Mouse (Mus musculus): ENCODE data around the gene Nup93. TPM values are rescaled to one million over a fixed set of nuclear protein-coding genes. Genes with fewer than 3 reads are reported as not detected.

The Nup93 gene
- total and polyA plus RNA-seq, 3 experiments, result 46.0 to 99.6 (median 88.3) TPM

DNA sequence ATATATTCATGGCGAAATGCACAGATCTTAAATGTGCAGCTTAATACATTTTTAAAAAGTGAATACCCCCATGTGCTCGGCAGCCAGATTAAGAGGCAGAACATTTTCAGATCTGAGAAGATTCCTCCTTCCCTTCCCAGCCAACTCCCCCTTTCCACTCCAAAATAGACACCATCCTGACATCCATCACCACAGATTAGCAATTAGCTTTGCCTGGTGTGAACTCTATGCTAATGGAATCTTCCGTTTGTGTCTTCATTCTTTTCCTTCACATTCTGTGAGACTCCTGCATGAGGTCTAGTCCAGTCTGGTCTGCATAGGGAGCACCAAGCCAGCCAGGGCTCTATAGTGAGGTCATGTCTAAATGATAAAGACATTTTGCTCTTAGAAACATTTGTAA is 4.1 kb upstream of the Nup93 start:
- H3K9ac ChIP-seq (ENCODE audit: insufficient read depth, low read depth), result no peak overlapping the region
- no peaks in the 10 kb centered on the region for H3K36me3 ChIP-seq (replicated peaks in 1 of 2; ENCODE audit: control insufficient read depth in 1 of 2, insufficient read depth in 1 of 2, low read length in 1 of 2)
- H3K27me3 ChIP-seq (replicated peaks), result peaks cover 4% of the 10 kb centered on the region
- H3K79me2 ChIP-seq (replicated peaks; ENCODE audit: control insufficient read depth, extremely low read depth, insufficient read depth, poor library complexity, severe bottlenecking), result peaks cover 5% of the 10 kb centered on the region; the same call in 1 of the 2 replicates
- no peaks in the 10 kb centered on the region for H3K9me3 ChIP-seq (replicated peaks; ENCODE audit: low read length)
- peaks cover 0 to 7% of the 10 kb centered on the region in 2 experiments; a peak in 2 of 4 replicates for H3K4me1 ChIP-seq (ENCODE audit: control insufficient read depth in 1 of 2, insufficient read depth in 2 of 2)
- H3K4me3 ChIP-seq (replicated peaks in 1 of 3; ENCODE audit: low read depth in 2 of 3, low read length in 2 of 3, poor library complexity in 1 of 3), result no peak overlapping the region
- DNase-seq (ENCODE audit: extremely low read depth), result no peak
- H3K4me2 ChIP-seq (ENCODE audit: insufficient read depth, low read depth, poor library complexity, severe bottlenecking), result no peak overlapping the region
- dilution Hi-C loops (cut with MboI; ENCODE audit: extremely low pct_ligation_motif_present, extremely low pct_unique_long_range_greater_than_20kb, low sequenced_read_pairs) (no loop called here), in situ Hi-C loops (cut with MboI; ENCODE audit: low pct_ligation_motif_present, low pct_unique_long_range_greater_than_20kb, low sequenced_read_pairs) (no loop called here)
- H3K27ac ChIP-seq (ENCODE audit: insufficient read depth, low read depth), result no peak overlapping the region
- TF ChIP-seq ZMIZ1 (IDR thresholded peaks at IDR 0.05; ENCODE audit: low read depth, low read length) (no peak), MEF2A (IDR thresholded peaks at IDR 0.05; ENCODE audit: borderline replicate concordance, low read depth, low read length) (no peak), CHD2 (IDR thresholded peaks at IDR 0.05; ENCODE audit: low read length) (no peak), MAX (IDR thresholded peaks at IDR 0.05; ENCODE audit: low read length) (no peak), ZKSCAN1 (IDR thresholded peaks at IDR 0.05; ENCODE audit: borderline replicate concordance, low read depth, low read length) (no peak), TBP (conservative IDR thresholded peaks at IDR 0.05; ENCODE audit: low read depth, low read length) (no peak), NELFE (IDR thresholded peaks at IDR 0.05; ENCODE audit: low read depth, low read length) (no peak), KAT2A (IDR thresholded peaks at IDR 0.05; ENCODE audit: insufficient replicate concordance, low read length) (no peak), USF2 (conservative IDR thresholded peaks at IDR 0.05; ENCODE audit: low read depth, low read length) (no peak), PAX5 (IDR thresholded peaks at IDR 0.05; ENCODE audit: low read length) (no peak), ZC3H11A (IDR thresholded peaks at IDR 0.05; ENCODE audit: low read depth, low read length) (no peak), MYC (IDR thresholded peaks at IDR 0.05; ENCODE audit: low read depth, low read length) (no peak), POLR2A (IDR thresholded peaks at IDR 0.05; ENCODE audit: low read depth, low read length) (no peak), TCF12 (IDR thresholded peaks at IDR 0.05; ENCODE audit: low read depth, low read length) (no peak), UBTF (IDR thresholded peaks at IDR 0.05; ENCODE audit: low read depth, low read length) (no peak), JUND (conservative IDR thresholded peaks at IDR 0.05; ENCODE audit: low read depth, low read length) (no peak), RCOR1 (conservative IDR thresholded peaks at IDR 0.05; ENCODE audit: low read depth, low read length) (no peak), IRF4 (IDR thresholded peaks at IDR 0.05; ENCODE audit: low read depth, low read length) (no peak)

DNA sequence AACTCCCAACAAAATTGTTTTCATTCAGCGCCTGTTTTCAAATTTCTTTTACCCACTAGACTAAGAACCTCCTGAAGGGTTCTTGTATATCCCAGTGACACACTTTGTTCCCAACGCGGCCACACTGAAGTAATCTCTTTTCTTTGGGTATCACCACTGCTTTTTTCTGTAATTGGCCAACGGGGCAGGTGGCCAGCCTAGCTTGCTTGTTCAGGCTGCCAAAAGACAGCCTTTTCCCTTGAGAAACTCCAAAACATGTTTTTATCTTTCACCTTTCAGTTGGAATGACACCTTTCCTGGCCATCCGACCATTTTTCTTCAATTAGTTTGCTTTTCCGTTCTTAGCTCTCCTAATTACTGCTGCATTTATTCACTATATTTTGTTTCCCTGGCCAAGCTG is 545 bp upstream of the Nup93 start:
- TF ChIP-seq IRF4 (IDR thresholded peaks at IDR 0.05; ENCODE audit: low read depth, low read length) (no peak), ZNF384 (IDR thresholded peaks at IDR 0.05; ENCODE audit: low read depth, low read length) (no peak), JUND (conservative IDR thresholded peaks at IDR 0.05; ENCODE audit: low read depth, low read length) (no peak), ZMIZ1 (IDR thresholded peaks at IDR 0.05; ENCODE audit: low read depth, low read length) (no peak), NRF1 (IDR thresholded peaks at IDR 0.05; ENCODE audit: low read depth, low read length) (no peak), RAD21 (IDR thresholded peaks at IDR 0.05; ENCODE audit: low read depth, low read length) (no peak), TCF12 (IDR thresholded peaks at IDR 0.05; ENCODE audit: low read depth, low read length) (no peak), RCOR1 (conservative IDR thresholded peaks at IDR 0.05; ENCODE audit: low read depth, low read length) (no peak), ZKSCAN1 (IDR thresholded peaks at IDR 0.05; ENCODE audit: borderline replicate concordance, low read depth, low read length) (no peak)
- no peaks in the 10 kb centered on the region for H3K9me3 ChIP-seq (replicated peaks; ENCODE audit: low read length)
- no peak for DNase-seq (ENCODE audit: extremely low read depth)
- H3K4me2 ChIP-seq (ENCODE audit: insufficient read depth, low read depth, poor library complexity, severe bottlenecking), result peak overlapping the region; percentile 88
- peak overlapping the region; percentile 46 to 81 (median 58) for H3K4me3 ChIP-seq (replicated peaks in 1 of 3; ENCODE audit: low read depth in 2 of 3, low read length in 2 of 3, poor library complexity in 1 of 3)
- in situ Hi-C loops (cut with MboI; ENCODE audit: low pct_ligation_motif_present, low pct_unique_long_range_greater_than_20kb, low sequenced_read_pairs) (no loop called here), dilution Hi-C loops (cut with MboI; ENCODE audit: extremely low pct_ligation_motif_present, extremely low pct_unique_long_range_greater_than_20kb, low sequenced_read_pairs) (no loop called here)
- H3K27me3 ChIP-seq (replicated peaks), result peaks cover 2% of the 10 kb centered on the region
- H3K4me1 ChIP-seq (ENCODE audit: control insufficient read depth in 1 of 2, insufficient read depth in 2 of 2), result peaks cover 9 to 31% of the 10 kb centered on the region in 2 experiments
- no peak overlapping the region; the same call in 1 of the 2 replicates for H3K9ac ChIP-seq (ENCODE audit: insufficient read depth, low read depth)
- peaks cover 0 to 14% of the 10 kb centered on the region in 2 experiments for H3K36me3 ChIP-seq (replicated peaks in 1 of 2; ENCODE audit: control insufficient read depth in 1 of 2, insufficient read depth in 1 of 2, low read length in 1 of 2)
- H3K79me2 ChIP-seq (replicated peaks; ENCODE audit: control insufficient read depth, extremely low read depth, insufficient read depth, poor library complexity, severe bottlenecking), result peaks cover 19% of the 10 kb centered on the region
- H3K27ac ChIP-seq (ENCODE audit: insufficient read depth, low read depth), result no peak overlapping the region
